Mouse (Mus musculus) brain, embryonic 14.5 days (tissue): ENCODE results near the gene Bcl9l.

ENCODE experiments used
- CTCF ChIP-seq: fragments of 200-500 bp; IDR thresholded peaks from 2 replicates; pipeline ENCODE4 v1.5.1; 2012; ENCODE audit warnings: inconsistent platforms, mild to moderate bottlenecking, moderate library complexity, borderline replicate concordance; ENCODE audit not compliant: insufficient read depth, insufficient read length; ENCODE audit errors: extremely low read depth
- POLR2A ChIP-seq: fragments of 200-500 bp; IDR thresholded peaks from 2 replicates; pipeline ENCODE4 v1.6.1; 2012; ENCODE audit warnings: mild to moderate bottlenecking, inconsistent platforms, borderline replicate concordance; ENCODE audit not compliant: poor library complexity, insufficient read depth, insufficient read length, severe bottlenecking; ENCODE audit errors: extremely low read depth

- no peak for TF ChIP-seq POLR2A
- TF ChIP-seq CTCF: no peak
Observed at GRCm38 (mm10) chr9:44488416-44488815, 5.8 kb downstream of the Bcl9l start.
